Mouse (Mus musculus): ENCODE results near the gene Nlgn3.
A peak's percentile ranks its signal among the peaks of the same experiment; 100 is the strongest.

The Nlgn3 gene

DNA sequence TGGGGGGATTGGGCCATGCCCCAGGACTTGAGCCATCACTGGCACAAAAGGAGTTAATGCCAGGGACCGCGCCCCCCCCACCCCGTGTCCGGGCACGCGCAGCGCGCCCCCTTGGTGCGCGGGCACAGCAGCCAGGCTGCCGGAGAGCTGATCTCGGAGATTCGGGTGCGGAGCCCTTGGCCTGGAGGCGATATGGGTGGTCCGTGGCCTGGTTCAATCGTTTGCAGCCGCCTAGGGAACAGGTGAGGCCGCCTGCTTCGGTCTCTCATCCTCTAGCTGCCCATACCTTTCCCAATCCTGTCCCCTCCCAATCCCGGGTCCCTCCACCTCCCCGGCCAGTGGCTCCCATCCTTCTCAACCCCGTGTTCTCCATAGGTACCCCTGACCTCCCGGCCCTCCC, at the start of gene Nlgn3:
TSS of gene Nlgn3 (plus strand) at position 114 of the 400 bp plus-strand sequence.
- no peak for DNase-seq (ENCODE audit: low spot score)

DNA sequence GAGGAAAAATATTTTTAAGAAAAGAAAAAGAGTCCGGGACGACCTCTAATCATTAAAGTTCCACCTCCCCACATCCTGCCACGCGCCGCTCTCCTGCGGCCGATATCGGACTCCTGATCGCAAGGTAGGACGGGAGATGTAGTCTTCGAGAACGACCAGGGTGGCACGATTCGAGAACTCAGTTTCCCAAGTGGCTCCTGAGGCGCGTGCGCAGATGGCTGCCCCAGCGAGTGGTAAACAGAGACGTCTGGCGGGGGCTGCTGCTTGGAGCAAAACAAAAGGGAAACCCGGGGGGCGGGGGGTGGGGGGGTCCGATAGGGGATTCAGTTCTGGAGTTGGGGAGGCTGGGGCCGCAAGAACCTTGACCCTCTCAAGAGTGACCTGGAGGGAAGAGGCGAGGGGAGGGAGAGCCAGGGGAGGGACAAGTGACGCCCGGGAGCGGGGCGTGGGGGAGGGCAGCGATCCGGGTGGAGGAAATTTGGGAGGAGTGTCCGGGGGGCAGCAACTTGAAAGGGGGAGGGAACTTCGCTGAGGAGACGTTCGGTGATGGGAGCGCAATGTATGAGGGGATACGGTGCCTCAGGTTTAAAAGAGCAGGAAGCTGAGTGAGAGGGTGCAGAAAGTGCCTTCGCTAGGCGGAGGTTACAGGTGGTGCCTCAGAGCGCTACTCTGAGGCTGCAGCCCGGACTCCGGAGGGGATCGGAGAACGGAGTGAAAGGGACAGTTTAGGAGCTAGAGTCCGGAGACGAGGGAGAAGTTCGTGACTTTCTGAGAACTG, 44.8 kb upstream of the Nlgn3 start, which contains the start of gene Foxo4:
TSS of gene Foxo4 (plus strand) at position 577 of the 778 bp plus-strand sequence.
- peak; percentile 82 for DNase-seq (ENCODE audit: low spot score)

DNA sequence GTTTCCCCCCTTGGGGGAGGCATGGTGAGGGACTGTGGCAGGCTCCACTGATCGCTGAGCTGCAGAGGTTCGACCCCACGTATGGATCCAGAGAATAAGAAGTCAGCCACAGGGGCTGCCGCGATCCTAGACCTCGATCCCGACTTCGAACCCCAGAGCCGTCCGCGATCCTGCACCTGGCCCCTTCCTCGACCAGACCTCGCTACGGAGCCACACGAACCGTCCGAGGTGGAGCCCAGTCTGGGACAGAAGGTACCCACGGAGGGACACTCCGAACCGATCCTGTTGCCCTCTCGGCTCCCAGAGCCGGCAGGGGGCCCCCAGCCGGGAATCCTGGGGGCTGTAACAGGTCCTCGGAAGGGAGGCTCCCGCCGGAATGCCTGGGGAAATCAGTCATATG, 44.2 kb upstream of the Nlgn3 start:
- DNase-seq (ENCODE audit: low spot score), result no peak

DNA sequence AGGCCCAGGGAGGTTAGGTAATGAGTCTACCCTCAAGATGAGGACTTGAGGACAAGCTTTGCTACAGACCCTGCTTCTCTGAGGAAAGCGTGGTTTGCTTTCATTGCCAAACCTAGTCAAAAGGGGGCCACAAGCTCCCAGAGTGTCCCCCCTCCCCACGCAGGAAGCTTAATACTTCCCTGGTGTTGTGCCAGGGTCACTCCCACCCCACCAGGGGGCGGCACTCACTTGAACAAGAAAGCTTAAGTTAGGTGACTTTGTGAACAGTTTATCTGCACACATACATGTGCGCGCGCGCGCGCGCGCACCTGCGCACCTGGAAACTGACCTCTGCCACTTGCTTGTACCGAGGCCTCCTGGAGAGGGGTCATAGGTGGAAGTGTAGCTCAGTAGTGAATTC, 42.4 kb upstream of the Nlgn3 start:
- no peak for DNase-seq (ENCODE audit: low spot score)

DNA sequence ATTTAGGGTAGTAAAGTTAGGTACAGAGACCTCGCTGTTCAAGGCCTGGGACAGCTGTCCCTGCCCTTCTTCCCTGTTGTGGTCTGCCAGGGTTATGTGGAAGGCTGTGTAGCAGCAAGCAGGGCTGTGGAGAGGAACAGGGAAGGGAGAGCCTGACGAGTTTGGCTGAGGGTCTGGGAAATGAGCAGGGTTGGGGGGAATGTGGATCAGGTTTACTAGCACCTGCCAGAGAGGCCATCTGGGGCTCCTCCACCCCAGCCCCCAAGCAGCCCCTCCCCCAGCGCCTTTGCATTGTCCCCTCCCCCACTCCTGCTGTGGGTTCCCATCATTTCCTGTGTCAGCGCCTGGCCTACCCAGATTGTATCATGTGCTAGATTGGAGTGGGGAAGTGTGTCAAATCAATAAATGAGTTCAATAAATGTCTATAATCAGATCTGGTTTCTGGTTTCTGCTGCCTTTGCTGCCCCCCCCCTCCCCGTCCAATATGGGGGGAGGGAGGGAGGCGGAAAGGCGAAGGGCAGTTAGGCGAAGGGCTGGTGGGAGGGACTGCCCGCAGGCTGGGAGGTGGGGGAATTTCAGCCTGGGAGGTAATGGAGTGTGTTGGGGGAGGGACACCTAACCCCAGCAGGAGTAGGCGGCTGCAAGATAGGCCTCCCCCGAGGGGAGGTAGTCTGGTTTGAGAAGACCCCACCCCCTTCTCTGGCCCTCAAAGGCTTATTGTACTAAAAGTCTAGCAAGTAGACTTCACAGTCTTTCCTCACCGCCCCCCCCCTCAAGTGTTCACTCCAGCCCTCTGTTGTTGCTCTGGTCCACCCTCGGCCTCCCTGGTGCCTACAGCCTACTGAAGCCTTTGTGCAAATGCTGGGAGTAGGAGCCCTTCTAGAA, 38.3 kb upstream of the Nlgn3 start:
- DNase-seq (ENCODE audit: low spot score), result no peak

DNA sequence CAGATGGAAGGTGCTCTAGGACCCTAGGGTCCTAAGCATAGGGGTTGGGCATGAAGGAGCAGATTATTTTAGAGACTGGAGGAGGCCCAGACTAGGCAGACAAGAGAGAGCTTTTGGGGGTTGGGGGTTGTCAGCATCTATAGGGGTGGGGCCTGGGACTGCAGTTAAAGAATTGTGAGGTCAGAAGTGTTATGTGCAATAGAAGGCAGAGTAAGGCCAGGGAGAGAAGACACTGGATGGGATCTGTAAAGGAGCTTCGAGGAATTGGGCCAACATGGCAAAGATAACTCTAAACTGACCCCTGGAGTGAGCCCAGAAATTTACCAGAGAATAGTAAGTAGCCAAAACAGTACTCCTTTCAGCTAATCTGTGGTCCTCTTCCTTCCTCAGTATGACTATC, 35.1 kb upstream of the Nlgn3 start, which contains the start of gene Gm614:
TSS of gene Gm614 (minus strand) at position 101 of the 400 bp plus-strand sequence.
- DNase-seq (ENCODE audit: low spot score), result no peak

DNA sequence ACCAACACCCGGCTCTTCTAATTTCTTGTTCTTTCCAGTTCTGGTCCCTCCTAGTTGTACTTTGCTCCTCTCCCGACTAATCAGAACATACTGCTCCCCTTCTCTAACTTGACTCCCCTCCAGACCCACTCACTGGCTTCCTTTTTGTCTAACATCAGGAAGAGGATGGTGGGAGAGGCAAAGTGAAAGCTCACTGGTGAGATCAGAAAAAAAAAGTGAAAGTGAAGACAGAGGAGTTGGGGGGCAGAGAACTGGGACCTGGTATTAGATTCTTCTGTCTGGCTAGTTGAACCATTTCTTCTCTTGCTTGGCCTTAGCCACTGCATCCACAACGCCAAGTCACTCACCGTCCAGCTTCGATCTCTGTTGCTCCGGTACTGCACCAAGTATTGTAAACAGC, 32.3 kb upstream of the Nlgn3 start:
- no peak for DNase-seq (ENCODE audit: low spot score)

DNA sequence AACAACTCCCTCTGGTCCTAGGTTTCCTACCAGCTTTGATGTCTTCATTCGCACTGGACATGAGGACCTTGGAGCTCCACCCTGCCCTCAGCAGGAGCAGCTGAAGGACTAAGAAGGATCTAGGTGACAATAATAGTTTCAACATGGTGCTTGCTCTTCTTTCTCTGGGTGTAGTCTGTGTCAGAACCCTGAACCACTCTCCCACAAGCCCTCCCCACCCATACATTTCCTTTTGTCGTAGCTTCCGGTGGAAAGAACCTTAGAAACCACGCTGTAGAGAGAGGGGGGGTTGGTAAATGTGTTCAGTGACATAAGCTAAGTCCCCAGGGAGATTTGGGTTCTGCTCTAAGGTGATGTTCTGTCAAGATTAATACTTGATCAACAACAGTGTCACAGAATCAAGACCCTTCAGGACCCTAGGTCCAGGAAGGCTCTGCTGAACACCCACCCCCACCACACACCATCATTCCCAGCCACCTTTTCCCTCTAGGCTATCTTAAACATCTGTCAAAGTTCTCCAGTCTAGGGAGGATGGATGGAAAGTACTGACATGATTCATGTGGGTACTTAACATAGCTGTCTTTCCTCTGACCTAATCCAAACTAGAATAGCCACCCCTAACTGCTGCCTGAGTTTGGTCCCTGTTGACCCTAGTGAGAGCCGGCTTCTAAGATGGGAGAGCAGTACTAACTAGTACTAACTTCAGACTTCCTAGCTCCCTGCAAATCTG, 30.8 kb upstream of the Nlgn3 start, which contains the start of gene Il2rg:
TSS of gene Il2rg (minus strand) at position 231 of the 730 bp plus-strand sequence.
- no peak for DNase-seq (ENCODE audit: low spot score)

DNA sequence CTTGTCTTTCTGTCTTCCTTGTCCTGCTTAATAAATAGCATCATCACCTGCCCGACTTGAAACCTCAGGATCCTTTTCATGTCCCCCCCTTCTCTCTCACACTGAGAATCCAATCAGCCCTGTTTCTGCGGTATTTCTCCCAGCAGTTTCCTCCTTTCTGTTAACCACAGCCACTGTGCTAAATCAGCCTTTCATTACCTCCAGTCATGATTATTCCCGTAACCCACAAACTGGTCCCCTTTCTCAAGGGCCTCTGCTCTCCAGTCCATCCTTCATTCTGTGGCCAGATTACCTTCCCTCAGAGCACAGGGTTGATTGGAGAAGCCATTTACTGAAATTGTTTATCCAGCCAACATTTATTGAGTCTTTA, 30.2 kb upstream of the Nlgn3 start, which contains the start of gene Gm20489:
TSS of gene Gm20489 (minus strand) at position 269 of the 370 bp plus-strand sequence.
- DNase-seq (ENCODE audit: low spot score), result no peak

DNA sequence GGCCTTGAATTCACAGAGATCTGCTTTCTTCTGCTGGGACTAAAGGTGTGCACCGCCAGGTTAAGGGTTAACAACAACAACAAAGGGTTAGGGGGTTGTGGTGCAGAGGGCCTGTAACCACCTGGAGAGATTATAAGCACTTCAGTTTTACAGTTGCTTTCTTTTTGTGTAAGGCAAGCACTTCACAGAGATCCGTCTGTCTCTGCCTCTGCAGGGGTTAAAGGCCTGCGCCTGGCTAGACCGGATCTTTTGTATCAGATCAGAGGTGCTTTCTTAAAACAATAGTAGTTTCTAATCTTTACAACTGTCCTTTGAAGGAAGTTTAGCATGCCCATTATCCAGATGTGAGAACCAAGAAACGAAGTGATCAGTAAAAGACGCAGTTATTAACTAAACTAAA, 25.6 kb upstream of the Nlgn3 start:
- no peak for DNase-seq (ENCODE audit: low spot score)

DNA sequence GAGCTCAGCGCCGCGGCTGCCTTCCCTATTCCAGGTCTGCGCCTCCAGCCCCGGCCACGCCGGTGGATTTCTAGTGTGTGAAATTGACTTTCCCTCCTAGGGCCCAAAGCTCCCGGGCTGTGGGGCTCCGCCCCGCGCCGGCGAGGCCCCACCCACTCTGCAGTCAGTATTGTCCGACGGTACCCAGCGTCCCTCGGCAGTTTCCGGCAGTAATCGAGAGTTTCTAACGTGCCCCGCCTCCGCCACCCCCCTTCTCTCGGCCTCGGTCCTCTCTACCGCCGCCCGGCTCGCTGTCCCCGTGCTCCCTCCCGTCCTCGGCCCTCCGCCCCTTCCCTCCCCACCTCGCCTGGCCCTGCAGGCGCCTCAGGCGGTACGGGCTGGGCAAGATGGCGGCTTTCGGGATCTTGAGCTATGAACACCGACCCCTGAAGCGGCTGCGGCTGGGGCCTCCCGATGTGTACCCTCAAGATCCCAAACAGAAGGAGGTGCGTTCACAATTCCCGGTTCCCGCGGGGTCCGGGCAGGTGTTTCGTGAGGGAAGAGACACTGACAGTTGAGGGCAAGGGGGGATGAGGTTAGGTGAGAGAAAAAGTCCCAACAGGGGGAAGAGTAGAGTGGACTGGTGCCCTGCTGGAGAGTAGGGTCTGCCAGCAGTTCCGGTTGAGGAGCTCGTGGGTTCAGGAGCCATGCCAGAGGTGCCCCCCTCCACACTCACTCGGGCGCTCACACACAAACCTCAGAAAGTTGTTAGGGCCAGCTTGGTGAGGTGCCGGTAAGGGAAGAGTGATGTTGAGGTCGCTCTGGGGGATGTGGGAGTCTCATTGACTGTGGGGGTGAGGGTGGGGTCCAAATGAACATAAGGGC, 24.9 kb upstream of the Nlgn3 start, which contains the start of gene Med12:
TSS of gene Med12 (plus strand) at position 156 of the 864 bp plus-strand sequence.
- peak; percentile 86 for DNase-seq (ENCODE audit: low spot score)

DNA sequence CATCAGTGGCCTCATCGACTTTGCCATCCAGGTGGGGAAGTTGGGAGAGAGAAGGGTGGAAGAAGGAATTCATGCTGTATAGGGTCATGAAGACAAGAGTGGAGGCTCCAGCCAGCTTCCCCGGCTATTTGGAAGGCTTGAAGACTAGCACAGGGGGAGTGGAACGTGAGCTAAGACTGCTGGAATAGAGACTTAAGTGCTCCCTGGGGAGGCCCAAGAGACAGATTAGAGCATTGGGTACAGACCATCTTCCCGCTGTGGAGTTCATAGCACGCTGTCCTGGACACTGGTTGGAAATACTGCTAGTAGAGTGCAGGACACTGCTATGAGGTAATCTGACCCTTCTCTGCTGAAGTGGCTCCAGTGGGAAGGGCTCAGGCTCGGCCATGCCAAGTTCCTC, 16.2 kb upstream of the Nlgn3 start:
- no peak for DNase-seq (ENCODE audit: low spot score)

DNA sequence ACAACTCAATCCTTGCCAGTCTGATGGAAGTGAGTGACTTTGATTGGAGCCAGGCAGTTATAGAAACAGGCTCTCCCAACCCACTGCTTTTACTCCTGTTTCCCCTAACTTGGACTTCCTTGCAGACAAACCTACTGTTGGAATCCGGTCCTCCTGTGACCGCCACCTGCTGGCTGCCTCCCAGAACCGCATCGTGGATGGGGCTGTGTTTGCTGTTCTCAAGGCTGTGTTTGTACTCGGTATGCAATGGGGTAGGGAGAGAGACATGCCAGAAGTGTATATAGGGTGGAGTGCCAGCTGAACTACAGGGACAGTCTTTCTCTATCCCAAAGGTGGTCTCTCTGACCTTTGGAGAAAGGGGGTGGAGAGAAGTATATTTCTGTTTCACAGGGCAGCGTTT, 13.4 kb upstream of the Nlgn3 start:
- DNase-seq (ENCODE audit: low spot score), result peak; percentile 56

DNA sequence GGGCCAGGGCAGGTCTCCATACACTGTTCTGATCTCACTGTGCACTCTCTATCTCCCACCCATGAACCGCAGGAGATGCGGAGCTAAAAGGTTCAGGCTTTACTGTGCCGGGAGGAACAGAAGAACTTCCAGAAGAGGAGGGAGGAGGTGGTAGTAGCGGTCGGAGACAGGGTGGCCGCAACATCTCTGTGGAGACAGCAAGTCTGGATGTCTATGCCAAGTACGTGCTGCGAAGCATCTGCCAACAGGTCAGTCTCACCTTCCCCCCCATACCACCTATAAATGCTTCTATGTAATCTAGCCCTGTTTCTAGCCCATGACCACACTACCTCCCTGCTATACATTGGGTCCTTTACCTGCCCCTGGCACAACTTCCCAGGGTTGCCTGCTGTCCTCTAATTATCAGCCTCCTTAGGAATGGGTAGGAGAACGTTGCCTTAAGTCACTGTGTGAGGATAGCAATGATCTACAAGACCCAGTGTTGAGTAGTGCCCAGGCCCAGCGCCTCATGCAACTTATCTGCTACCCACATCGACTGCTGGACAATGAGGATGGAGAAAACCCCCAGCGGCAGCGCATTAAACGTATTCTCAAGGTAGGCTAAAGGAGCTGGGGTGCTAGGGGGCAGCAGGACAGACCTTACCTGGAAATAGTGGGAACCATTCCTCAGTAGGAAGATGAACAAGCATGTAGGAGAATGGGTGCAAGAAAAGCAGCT, 12.9 kb upstream of the Nlgn3 start:
- DNase-seq (ENCODE audit: low spot score), result no peak

DNA sequence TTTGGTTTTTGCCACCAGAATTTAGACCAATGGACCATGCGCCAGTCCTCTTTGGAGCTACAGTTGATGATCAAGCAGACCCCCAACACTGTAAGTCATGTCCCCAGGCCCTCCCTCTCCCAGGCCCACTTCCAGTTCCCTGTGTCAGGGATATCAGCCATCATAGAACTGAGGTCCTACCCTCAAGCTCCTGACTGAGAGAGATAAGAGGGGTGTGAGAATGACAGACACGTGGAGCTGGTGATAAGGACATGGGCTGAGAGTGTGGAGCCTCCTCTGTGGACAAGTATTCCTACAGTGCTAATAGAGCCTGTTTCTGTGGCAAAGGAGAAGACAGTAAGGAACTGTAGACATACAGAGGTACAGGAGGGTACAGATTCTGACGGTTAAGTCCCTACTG, 11.4 kb upstream of the Nlgn3 start:
- peak; percentile 81 for DNase-seq (ENCODE audit: low spot score)

DNA sequence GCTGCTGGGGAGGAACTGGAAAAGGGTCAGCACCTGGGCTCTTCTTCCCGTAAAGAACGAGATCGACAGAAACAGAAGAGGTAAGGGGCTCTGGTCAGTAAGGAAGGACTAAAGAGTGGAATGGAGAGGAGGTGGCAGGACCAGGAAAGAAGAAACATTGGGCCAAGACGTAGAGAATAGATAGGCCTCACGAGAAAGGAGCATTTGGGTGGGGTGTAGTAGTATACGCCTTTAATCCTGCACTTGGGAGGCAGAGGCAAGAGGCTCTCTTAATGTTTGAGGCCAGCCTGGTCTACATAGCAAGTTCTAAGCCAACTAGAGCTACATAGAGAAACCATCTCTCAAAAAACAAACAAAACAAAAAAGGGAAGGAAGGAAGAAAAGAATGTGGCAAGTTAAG, 10.5 kb upstream of the Nlgn3 start:
- no peak for DNase-seq (ENCODE audit: low spot score)

DNA sequence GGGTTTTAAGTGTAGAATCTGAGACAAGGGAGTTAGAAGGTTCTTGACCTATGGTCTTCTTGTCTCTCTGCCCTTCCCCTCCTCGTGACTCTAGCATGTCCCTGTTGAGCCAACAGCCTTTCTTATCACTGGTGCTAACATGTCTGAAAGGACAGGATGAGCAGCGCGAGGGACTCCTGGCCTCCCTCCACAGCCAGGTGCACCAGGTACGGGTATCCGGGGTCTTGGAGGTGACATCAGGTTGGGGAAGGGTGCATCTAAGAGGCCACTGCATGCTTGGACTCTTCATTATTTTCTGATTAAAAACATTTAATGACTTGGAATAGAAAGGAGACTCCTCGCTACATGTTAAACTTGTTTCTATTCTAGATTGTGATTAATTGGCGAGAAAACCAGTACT, 9.9 kb upstream of the Nlgn3 start:
- DNase-seq (ENCODE audit: low spot score), result no peak

DNA sequence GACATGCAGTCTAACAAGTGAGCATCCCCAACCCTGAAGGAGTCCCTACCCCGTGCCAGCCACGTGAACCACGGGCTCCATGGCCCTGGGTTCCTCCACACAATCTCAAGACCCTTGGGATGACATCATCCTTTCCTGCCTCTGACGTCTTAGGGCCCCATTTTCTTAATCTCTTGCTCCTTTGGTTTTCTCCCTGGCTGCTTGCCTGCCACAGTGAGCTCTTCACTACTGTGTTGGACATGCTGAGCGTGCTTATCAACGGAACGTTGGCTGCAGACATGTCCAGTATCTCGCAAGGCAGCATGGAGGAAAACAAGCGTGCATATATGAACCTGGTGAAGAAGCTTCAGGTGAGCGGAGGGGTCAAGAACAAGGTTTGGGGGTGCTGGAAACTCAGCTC, 8.9 kb upstream of the Nlgn3 start:
- DNase-seq (ENCODE audit: low spot score), result no peak

DNA sequence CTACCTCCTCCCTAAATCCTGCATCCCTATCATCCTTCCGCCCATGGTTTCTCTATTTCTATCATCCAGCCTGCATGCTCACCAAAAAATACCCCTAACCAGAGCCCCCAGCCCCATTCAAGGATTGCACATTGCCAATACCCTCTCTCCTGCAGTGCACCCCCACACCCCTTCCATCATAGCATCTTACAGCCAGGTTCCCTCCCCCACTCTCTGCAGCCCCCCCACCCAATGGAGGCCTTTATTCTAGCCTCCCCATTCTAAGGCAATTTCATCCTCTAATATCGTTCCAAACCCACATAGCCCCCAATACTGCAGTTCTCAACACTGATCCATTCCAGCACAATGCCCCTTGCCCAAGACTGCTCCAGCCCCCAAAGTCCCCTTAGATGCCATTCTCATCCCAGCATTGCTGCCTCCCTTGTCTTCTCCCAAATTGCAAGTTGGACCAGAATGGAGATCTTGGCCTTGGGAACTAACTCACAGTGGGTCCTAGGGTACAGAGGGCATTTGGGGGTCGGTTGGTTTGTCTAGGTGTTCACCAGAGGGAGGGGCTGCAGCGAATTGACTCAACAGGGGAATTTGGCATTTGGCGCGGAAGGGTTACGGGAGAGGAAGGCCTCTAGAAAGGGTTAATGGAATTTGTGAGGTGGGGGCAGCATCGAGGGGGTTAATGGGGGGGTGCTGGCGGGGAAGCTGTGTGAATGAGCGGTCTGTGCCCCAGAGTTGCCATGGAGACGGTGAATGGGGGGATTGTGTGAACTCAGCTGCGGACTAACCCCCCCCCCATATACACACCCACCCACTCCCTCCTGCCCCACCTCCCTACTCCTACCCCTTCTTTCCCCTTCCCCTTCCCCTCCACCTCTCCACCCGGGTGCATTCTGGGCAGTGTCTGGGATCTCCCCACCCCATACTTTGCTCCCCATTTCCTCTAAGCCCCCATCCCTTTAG, 782 bp downstream of the Nlgn3 start:
- DNase-seq (ENCODE audit: low spot score), result no peak

Data from c-Kit-positive CD71-positive TER-119-positive erythroid progenitor cells, embryonic 14.5 days (primary cell).